Mouse (Mus musculus) liver, embryonic 14.5 days (tissue): ENCODE data around the gene Plekhh3.

Source experiments
- CTCF ChIP-seq: IDR thresholded peaks from 2 replicates; pipeline ENCODE4 v1.5.1; 2016; ENCODE audit warnings: antibody characterized with exemption, low read depth, control low read depth
- EP300 ChIP-seq: IDR thresholded peaks from 2 replicates; pipeline ENCODE4 v1.6.1; 2016; ENCODE audit warnings: antibody characterized with exemption, low read depth

- TF ChIP-seq EP300 (no peak), CTCF (peak; percentile 26; the same call in 1 of the 2 replicates)
Observed at GRCm38 (mm10) chr11:101176117-101176691, 5.1 kb upstream of the Plekhh3 start.
